Mouse (Mus musculus) heart, embryonic 12.5 days (tissue): ENCODE measurements around the gene Otub1. TPM values are rescaled to one million over a fixed set of nuclear protein-coding genes. Genes with fewer than 3 reads are reported as not detected.

ENCODE experiments used
- ATAC-seq: fragments of 200-750 bp; cut with Nextera tagmentation; 2 replicates; pipeline ENCODE4 v1.8.0; 2017; ENCODE audit warnings: moderate TSS enrichment, moderate library complexity; ENCODE audit not compliant: insufficient number of reproducible peaks, low FRiP score
- H3K27ac ChIP-seq: fragments of 300-500 bp; sonication (generic); 2 replicates; pipeline ENCODE4 v1.5.1; 2016; ENCODE audit warnings: mild to moderate bottlenecking, moderate library complexity; ENCODE audit not compliant: poor library complexity, severe bottlenecking
- H3K27me3 ChIP-seq: fragments of 300-500 bp; sonication (generic); replicated peaks from 2 replicates; pipeline ENCODE4 v1.6.1; 2016; ENCODE audit warnings: mild to moderate bottlenecking, moderate library complexity
- H3K36me3 ChIP-seq: fragments of 300-500 bp; sonication (generic); 2 replicates; pipeline ENCODE4 v1.6.1; 2016; ENCODE audit warnings: mild to moderate bottlenecking, moderate library complexity
- H3K4me1 ChIP-seq: fragments of 300-500 bp; sonication (generic); replicated peaks from 2 replicates; pipeline ENCODE4 v1.6.1; 2016; ENCODE audit warnings: mild to moderate bottlenecking
- H3K4me2 ChIP-seq: fragments of 300-500 bp; sonication (generic); 2 replicates; pipeline ENCODE4 v1.6.1; 2016; ENCODE audit warnings: mild to moderate bottlenecking, moderate library complexity
- H3K4me3 ChIP-seq: fragments of 300-500 bp; sonication (generic); 2 replicates; pipeline ENCODE4 v1.5.1; 2016; ENCODE audit warnings: mild to moderate bottlenecking
- H3K9ac ChIP-seq: fragments of 300-500 bp; sonication (generic); 2 replicates; pipeline ENCODE4 v1.6.1; 2016; ENCODE audit warnings: mild to moderate bottlenecking, moderate library complexity
- H3K9me3 ChIP-seq: fragments of 300-500 bp; sonication (generic); replicated peaks from 2 replicates; pipeline ENCODE4 v1.6.1; 2016; ENCODE audit warnings: mild to moderate bottlenecking, moderate library complexity
- WGBS: fragments of 180-500 bp; shearing (Covaris S2); methylation state at CpG from one replicate; pipeline ENCODE4 v1.1.7; 2016; 5-methylcytosine and 5-hydroxymethylcytosine counted together
- polyA plus RNA-seq: library from polyadenylated mRNA; unstranded; fragments of >200 nt; fragmentation: Nextera tagmentation; extraction: Ambion mirVana; gene quantifications from 2 replicates; pipeline ENCODE4 v1.2.1, GENCODE M21; 2016

Otub1 gene
- polyA plus RNA-seq, 1 experiment from 2014 or later: 154 TPM

DNA sequence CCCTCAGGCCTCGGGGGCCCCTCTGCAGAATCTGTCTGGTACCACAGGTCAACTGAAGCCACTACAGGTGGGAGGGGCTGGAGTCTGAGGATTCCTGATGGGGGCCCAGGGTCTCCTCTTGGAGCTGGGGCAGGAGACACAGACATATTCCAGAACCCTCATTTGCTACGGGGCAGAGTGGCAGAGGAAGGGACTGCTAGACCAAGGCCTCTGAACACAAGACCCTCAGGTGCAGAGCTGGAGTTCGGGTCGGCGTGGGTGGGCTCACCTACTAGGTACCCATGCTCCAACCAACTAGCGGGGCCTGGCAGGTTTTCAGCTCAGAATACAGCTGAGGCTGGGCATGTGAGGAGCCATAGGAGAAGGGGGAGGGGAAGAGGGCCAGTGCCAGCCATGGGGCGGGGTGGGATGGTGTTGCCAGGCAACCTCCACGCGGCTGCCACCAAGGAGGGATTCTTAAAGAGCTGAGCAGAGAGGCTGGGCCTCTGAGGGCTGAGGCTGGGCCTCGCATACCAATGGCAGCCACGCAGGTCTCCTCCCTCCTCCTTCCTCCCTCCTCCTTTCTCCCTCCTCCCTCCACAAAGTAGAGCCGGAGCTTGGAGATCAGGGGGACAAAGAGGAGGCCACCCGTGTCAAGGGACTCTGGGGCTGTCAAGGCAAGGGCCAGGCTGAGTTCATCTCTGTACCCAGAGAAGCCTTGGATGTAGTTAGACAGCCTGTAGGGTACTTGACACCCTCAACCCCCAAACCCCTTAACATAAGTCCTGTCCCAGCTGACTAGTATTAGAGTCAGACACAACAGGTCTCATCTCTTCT lies 33.9 kb downstream of the Otub1 start:
- Histone ChIP-seq H3K9ac (no peak overlapping the region), H3K9me3 (no peaks in the 10 kb centered on the region), H3K36me3 (no peaks in the 10 kb centered on the region), H3K4me1 (peaks cover 32% of the 10 kb centered on the region), H3K4me3 (no peak overlapping the region), H3K27ac (no peak overlapping the region), H3K4me2 (peak overlapping the region; percentile 31), H3K27me3 (peaks cover 35% of the 10 kb centered on the region)
- 17% methylated on average over 13 of the region's 13 CpGs for WGBS
- ATAC-seq: peak; percentile 65

DNA sequence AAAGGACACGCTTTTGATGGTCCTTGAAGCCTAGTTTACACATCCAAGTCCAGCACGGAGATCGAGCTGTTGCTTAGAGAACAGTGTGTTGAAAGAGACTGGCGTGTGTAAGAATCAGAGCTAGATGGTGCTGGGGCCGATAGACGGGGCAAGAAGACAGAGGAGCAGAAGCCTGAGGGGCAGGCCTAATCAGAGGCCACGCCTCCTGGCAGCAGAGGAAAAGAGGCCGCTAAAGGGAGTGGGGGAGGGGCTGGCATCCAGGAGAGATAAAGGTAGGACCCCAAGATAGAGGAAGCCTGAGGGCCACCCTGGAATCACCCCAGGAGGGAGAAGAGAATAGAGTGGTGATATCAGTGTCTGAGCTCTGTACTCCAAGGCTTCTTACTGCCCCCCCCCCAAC lies 34.7 kb downstream of the Otub1 start:
- H3K27me3 ChIP-seq: peaks cover 39% of the 10 kb centered on the region
- ATAC-seq: peak; percentile 37; the same call in 1 of the 2 replicates
- whole genome bisulfite sequencing: 9% methylated on average over 8 of the region's 8 CpGs
- H3K4me3 ChIP-seq: no peak overlapping the region
- H3K4me2 ChIP-seq: peak overlapping the region; percentile 31
- no peaks in the 10 kb centered on the region for H3K9me3 ChIP-seq
- peaks cover 32% of the 10 kb centered on the region for H3K4me1 ChIP-seq
- H3K27ac ChIP-seq: no peak overlapping the region
- peak overlapping the region; percentile 1; the same call in 1 of the 2 replicates for H3K9ac ChIP-seq
- H3K36me3 ChIP-seq: no peaks in the 10 kb centered on the region

DNA sequence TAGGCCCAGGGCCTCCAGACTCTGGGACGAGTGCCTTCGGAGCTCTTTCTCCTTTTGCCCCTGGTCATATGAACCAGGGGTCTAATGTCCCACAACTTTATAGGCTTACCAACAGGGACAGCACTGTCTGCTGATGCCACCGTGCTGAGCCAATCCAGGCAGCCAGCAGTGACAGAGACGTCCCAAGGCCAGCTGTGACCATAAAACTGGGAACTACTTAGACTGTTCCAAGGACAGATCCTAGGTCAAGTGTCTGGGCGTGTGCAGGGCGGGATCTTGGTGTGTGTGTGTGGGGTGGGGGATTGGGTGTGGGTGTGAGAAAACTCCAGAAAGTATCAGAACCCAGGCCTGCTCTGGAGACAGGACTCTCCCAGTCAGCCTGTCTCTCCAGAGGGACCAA lies 35.2 kb downstream of the Otub1 start:
- H3K9ac ChIP-seq: no peak overlapping the region
- 69% methylated on average over 6 of the region's 6 CpGs for WGBS
- H3K4me1 ChIP-seq: peaks cover 30% of the 10 kb centered on the region
- no peak overlapping the region for H3K27ac ChIP-seq
- no peak overlapping the region for H3K4me2 ChIP-seq
- H3K27me3 ChIP-seq: peaks cover 44% of the 10 kb centered on the region
- H3K4me3 ChIP-seq: no peak overlapping the region
- no peaks in the 10 kb centered on the region for H3K36me3 ChIP-seq
- H3K9me3 ChIP-seq: no peaks in the 10 kb centered on the region
- no peak for ATAC-seq

DNA sequence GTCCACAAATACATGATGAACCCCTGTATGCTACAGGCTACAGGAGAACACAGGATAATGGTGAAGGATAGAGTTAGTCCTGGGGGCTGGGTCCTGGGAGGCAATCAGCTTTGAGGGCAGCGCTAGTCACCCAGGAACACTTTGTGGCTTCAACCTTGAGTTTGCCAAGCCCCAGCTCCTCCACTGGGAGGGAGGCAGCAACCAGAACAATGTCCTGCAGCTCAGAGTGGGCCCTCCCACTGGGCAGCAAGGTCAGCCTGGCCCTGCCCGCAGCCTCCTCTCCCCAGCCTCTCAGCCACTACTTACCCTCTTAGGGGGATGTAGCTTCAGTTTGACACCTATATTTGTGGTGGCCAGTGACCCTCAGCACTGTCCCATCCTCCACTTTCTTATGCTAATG lies 37.7 kb downstream of the Otub1 start:
- Histone ChIP-seq H3K27me3 (peaks cover 68% of the 10 kb centered on the region), H3K9ac (no peak overlapping the region), H3K36me3 (no peaks in the 10 kb centered on the region), H3K4me2 (no peak overlapping the region), H3K9me3 (no peaks in the 10 kb centered on the region), H3K4me1 (peaks cover 45% of the 10 kb centered on the region), H3K4me3 (no peak overlapping the region), H3K27ac (no peak overlapping the region)
- 60% methylated on average over 2 of the region's 2 CpGs for WGBS
- ATAC-seq: no peak

DNA sequence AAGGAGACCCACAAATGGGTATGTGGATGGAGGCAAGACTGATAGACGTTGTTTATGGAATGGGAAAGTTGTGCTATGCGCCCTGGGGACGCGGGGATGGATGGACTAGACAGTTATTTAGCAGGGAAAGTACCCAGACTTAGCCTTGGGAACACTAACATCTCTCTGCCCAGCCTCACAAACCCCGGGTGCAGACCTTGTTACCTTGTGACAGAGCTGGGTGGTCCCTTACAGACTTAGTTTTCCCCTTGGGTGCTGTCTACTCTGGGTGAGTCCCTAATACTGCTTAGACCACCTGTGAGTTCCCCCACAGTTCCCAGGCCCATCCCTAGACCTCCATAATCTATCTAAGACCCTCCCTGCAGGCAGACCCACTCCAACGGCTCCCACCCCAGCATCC lies 39.3 kb downstream of the Otub1 start:
- Histone ChIP-seq H3K27ac (no peak overlapping the region), H3K4me2 (no peak overlapping the region), H3K9me3 (no peaks in the 10 kb centered on the region), H3K9ac (no peak overlapping the region), H3K4me3 (no peak overlapping the region), H3K4me1 (peaks cover 36% of the 10 kb centered on the region), H3K27me3 (peaks cover 80% of the 10 kb centered on the region), H3K36me3 (no peaks in the 10 kb centered on the region)
- ATAC-seq: no peak
- WGBS: 14% methylated on average over 6 of the region's 6 CpGs

DNA sequence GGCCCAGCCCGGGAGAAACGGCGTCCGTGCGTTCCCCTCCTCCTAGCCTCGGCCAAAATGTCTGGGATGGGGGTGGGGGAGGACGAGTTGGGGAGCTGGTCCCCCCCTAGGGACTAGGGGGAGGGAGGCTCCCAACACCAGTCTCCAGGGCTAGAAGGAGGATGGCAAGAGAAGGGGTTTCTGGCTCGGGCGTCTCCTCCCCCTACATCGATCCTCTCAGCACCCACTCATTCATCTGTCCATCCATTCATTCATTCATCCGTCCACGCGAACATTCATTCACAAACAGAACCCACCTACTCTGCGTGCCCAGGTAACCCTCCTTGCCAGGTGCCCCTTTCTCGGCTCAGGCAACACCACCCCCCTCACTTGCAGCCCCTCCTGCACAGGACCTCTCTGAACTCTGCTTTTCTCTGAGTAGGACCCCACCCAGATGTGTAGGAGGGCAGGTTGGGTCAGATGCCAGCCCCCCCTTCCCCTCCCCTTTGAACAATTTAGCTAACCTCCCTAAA lies 39.9 kb downstream of the Otub1 start:
- H3K36me3 ChIP-seq: no peaks in the 10 kb centered on the region
- peak overlapping the region; percentile 66 for H3K4me3 ChIP-seq
- H3K27ac ChIP-seq: no peak overlapping the region
- ATAC-seq: no peak
- WGBS: 2% methylated on average over 15 of the region's 15 CpGs
- peaks cover 84% of the 10 kb centered on the region for H3K27me3 ChIP-seq
- H3K9ac ChIP-seq: peak overlapping the region; percentile 78
- peaks cover 30% of the 10 kb centered on the region for H3K4me1 ChIP-seq
- H3K9me3 ChIP-seq: no peaks in the 10 kb centered on the region
- H3K4me2 ChIP-seq: peak overlapping the region; percentile 97

DNA sequence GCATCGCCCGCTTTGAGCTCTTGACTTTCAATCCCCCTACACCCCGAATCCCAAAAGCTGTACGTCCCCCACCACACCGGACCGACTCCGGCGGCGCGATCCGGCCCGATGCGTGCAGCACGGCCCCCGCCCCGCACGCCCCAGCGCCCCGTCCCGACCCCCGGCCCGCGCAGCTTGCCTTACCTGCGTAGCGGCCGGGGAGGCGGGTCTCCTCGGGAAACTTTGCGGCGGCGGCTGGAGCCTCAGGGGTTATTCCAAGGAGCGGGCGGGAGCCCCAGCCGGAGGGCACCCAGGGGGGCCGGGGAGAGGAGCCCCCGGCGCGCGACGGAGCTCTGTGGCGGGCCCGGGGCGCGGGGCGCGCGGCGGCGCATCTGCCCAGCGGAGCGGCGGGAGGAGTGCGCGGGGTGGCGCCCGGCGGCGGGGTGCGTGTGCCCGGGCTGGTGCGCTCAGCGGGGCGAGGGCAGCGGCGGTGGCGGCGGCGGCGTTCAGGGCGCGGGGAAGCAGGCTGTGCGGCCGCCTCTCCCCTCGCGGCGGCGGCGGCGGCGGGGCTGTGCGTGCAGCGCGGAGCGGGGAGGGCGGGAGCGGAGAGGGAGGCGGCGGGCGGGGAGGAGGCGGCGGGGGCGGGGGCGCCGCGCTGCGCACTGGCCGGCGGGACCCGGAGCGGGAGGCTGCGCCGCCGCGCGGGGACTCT lies 40.5 kb downstream of the Otub1 start:
- H3K9ac ChIP-seq: peak overlapping the region; percentile 78
- H3K4me1 ChIP-seq: peaks cover 30% of the 10 kb centered on the region
- peak overlapping the region; percentile 97 for H3K4me2 ChIP-seq
- no peaks in the 10 kb centered on the region for H3K36me3 ChIP-seq
- peak overlapping the region; percentile 66 for H3K4me3 ChIP-seq
- H3K27me3 ChIP-seq: peaks cover 90% of the 10 kb centered on the region
- H3K27ac ChIP-seq: no peak overlapping the region
- under 1% methylated on average over 68 of the region's 105 CpGs for WGBS
- ATAC-seq: no peak
- H3K9me3 ChIP-seq: no peaks in the 10 kb centered on the region

DNA sequence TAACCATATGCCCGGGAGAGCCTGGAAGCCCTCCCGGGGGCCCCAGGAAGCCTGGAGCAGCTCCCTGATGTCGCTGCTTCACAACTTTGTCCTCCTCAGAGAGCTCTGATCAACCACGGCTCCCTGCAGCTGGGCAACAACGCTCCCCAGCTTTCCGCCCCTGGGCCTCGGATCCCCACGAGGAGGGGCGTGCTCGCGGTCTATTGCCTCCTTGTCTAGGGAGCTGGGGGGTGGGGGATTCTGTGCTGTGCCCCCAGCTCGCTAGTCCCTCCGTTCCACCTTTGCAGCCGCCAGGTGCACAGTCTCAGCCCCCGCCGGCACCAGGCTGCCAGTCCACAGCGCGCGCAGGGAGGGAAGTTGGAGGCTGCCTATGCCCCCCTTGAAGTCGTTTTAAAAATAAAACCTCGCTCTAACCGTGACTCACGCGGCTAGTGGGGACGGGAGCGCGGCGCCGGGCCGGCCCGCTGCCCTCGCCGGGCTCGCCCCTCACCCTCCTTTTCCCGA lies 41.2 kb downstream of the Otub1 start:
- no peaks in the 10 kb centered on the region for H3K36me3 ChIP-seq
- WGBS: 1% methylated on average over 35 of the region's 35 CpGs
- peak overlapping the region; percentile 66 for H3K4me3 ChIP-seq
- peaks cover 35% of the 10 kb centered on the region for H3K4me1 ChIP-seq
- H3K27ac ChIP-seq: no peak overlapping the region
- ATAC-seq: no peak
- peaks cover 90% of the 10 kb centered on the region for H3K27me3 ChIP-seq
- peak overlapping the region; percentile 78 for H3K9ac ChIP-seq
- H3K9me3 ChIP-seq: no peaks in the 10 kb centered on the region
- peak overlapping the region; percentile 97 for H3K4me2 ChIP-seq

DNA sequence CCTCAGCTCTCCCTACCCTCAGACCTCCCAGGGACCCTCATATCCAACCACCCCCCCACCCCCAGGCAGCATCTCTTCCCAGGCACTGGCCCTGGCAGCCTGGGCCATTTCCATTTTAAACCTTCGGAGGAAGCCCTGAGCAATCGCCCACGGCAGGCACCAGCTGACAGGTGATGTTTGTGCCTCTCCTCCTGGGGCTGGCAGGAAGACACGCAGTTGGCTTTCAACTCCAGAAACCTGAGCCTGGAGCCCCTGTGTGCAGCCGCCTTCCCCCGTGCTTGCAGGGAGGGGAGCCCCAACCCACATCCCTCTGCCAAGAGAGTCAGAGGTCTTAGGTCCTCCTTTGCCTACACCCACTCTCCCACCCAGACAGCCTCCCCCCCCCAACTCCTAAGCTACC lies 41.9 kb downstream of the Otub1 start:
- Histone ChIP-seq H3K4me1 (peaks cover 37% of the 10 kb centered on the region), H3K36me3 (no peaks in the 10 kb centered on the region), H3K9ac (peak overlapping the region; percentile 78; the same call in 1 of the 2 replicates), H3K27me3 (peaks cover 87% of the 10 kb centered on the region), H3K4me3 (peak overlapping the region; percentile 66; the same call in 1 of the 2 replicates), H3K27ac (no peak overlapping the region), H3K9me3 (no peaks in the 10 kb centered on the region), H3K4me2 (peak overlapping the region; percentile 97)
- 12% methylated on average over 6 of the region's 6 CpGs for WGBS
- no peak for ATAC-seq

DNA sequence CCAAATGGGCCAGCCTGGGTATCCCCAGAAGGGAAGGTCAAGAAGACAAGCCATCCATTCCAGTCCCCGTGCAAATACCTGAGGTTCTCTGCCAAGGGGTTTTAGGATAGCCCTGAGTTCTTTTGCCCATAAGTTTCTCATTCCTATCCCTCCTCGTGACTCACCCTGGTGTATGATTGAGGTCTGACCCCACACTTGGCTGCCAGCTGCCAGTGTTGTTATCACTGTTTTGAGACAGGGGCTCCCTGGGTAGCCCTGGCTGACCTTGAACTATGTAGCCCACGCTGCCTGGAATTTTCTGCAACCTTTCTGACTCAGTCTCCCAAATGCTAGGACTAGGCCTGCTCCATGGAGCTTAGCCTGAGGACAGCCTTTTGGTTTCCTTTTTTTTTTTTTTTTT lies 45.1 kb downstream of the Otub1 start:
- no peak overlapping the region for H3K4me2 ChIP-seq
- H3K27me3 ChIP-seq: peaks cover 77% of the 10 kb centered on the region
- H3K9me3 ChIP-seq: no peaks in the 10 kb centered on the region
- WGBS: 63% methylated on average over 3 of the region's 3 CpGs
- no peak overlapping the region for H3K27ac ChIP-seq
- H3K9ac ChIP-seq: no peak overlapping the region
- ATAC-seq: no peak
- no peak overlapping the region for H3K4me3 ChIP-seq
- H3K36me3 ChIP-seq: no peaks in the 10 kb centered on the region
- peaks cover 53% of the 10 kb centered on the region for H3K4me1 ChIP-seq
